Mouse (Mus musculus) forebrain, embryonic 15.5 days (tissue): ENCODE measurements around the gene Ntn1. TPM values are rescaled to one million over a fixed set of nuclear protein-coding genes. Genes with fewer than 3 reads are reported as not detected.

Experiments
- ATAC-seq: fragments of 200-750 bp; cut with Nextera tagmentation; replicated peaks from 2 replicates; pipeline ENCODE4 v1.8.0; 2017; ENCODE audit warnings: mild to moderate bottlenecking, moderate TSS enrichment, moderate library complexity
- H3K27ac ChIP-seq: fragments of 300-500 bp; sonication (generic); replicated peaks from 2 replicates; pipeline ENCODE4 v1.5.1; 2015; ENCODE audit warnings: mild to moderate bottlenecking, inconsistent platforms
- H3K27me3 ChIP-seq: fragments of 300-500 bp; sonication (generic); 2 replicates; pipeline ENCODE4 v1.6.1; 2015; ENCODE audit warnings: inconsistent platforms
- H3K36me3 ChIP-seq: fragments of 300-500 bp; sonication (generic); 2 replicates; pipeline ENCODE4 v1.6.1; 2015; ENCODE audit warnings: mild to moderate bottlenecking, inconsistent platforms
- H3K4me1 ChIP-seq: fragments of 300-500 bp; sonication (generic); 2 replicates; pipeline ENCODE4 v1.6.1; 2015; ENCODE audit warnings: inconsistent platforms
- H3K4me2 ChIP-seq: fragments of 300-500 bp; sonication (generic); replicated peaks from 2 replicates; pipeline ENCODE4 v1.6.1; 2015; ENCODE audit warnings: mild to moderate bottlenecking, inconsistent platforms
- H3K4me3 ChIP-seq: fragments of 300-500 bp; sonication (generic); 2 replicates; pipeline ENCODE4 v1.5.1; 2015; ENCODE audit warnings: mild to moderate bottlenecking, inconsistent platforms
- H3K9ac ChIP-seq: fragments of 300-500 bp; sonication (generic); replicated peaks from 2 replicates; pipeline ENCODE4 v1.6.1; 2015; ENCODE audit warnings: mild to moderate bottlenecking, inconsistent platforms
- H3K9me3 ChIP-seq: fragments of 300-500 bp; sonication (generic); 2 replicates; pipeline ENCODE4 v1.6.1; 2016; ENCODE audit warnings: inconsistent platforms
- WGBS: fragments of 180-500 bp; shearing (Covaris S2); methylation state at CpG from one replicate; pipeline ENCODE4 v1.1.7; 2015; ENCODE audit warnings: mixed read lengths; 5-methylcytosine and 5-hydroxymethylcytosine counted together
- polyA plus RNA-seq: library from polyadenylated mRNA; unstranded; fragments of >200 nt; fragmentation: Nextera tagmentation; extraction: Ambion mirVana; gene quantifications from 2 replicates; pipeline ENCODE4 v1.2.1, GENCODE M21; 2015

Gene Ntn1
- polyA plus RNA-seq, 1 experiment from 2014 or later: 8.1 TPM

- H3K36me3 ChIP-seq: no peaks in the 10 kb centered on the region
- peak overlapping the region; percentile 62 for H3K27ac ChIP-seq
- no peak overlapping the region for H3K9ac ChIP-seq
- no peak overlapping the region for H3K4me2 ChIP-seq
- WGBS: 51% methylated on average over 9 of the region's 9 CpGs
- H3K27me3 ChIP-seq: no peaks in the 10 kb centered on the region
- H3K9me3 ChIP-seq: no peaks in the 10 kb centered on the region
- H3K4me3 ChIP-seq: no peak overlapping the region
- peaks cover 20% of the 10 kb centered on the region for H3K4me1 ChIP-seq
- ATAC-seq: peak; percentile 17; the same call in 1 of the 2 replicates
Observed at GRCm38 (mm10) chr11:68214496-68215205, 186.0 kb downstream of the Ntn1 start.

GRCm38 (mm10) chr11:68213896-68214295, 186.7 kb downstream of the Ntn1 start:
- no peak overlapping the region for H3K27ac ChIP-seq

GRCm38 (mm10) chr11:68211924-68212578, 188.6 kb downstream of the Ntn1 start:
- 66% methylated on average over 8 of the region's 8 CpGs for WGBS
- Histone ChIP-seq H3K4me1 (peaks cover 20% of the 10 kb centered on the region), H3K9me3 (no peaks in the 10 kb centered on the region), H3K9ac (no peak overlapping the region), H3K36me3 (no peaks in the 10 kb centered on the region), H3K4me2 (no peak overlapping the region), H3K27ac (no peak overlapping the region), H3K27me3 (no peaks in the 10 kb centered on the region), H3K4me3 (no peak overlapping the region)
- ATAC-seq: no peak

More at GRCm38 (mm10) chr11:68213896-68214295, 186.7 kb downstream of the Ntn1 start:
- no peaks in the 10 kb centered on the region for H3K36me3 ChIP-seq
- no peaks in the 10 kb centered on the region for H3K27me3 ChIP-seq
- H3K9me3 ChIP-seq: no peaks in the 10 kb centered on the region
- 83% methylated on average over 3 of the region's 3 CpGs for WGBS
- H3K4me2 ChIP-seq: no peak overlapping the region
- no peak overlapping the region for H3K9ac ChIP-seq
- no peak overlapping the region for H3K4me3 ChIP-seq
- ATAC-seq: no peak
- H3K4me1 ChIP-seq: peaks cover 20% of the 10 kb centered on the region

GRCm38 (mm10) chr11:68210714-68211113, 189.9 kb downstream of the Ntn1 start:
- no peak overlapping the region for H3K4me3 ChIP-seq
- H3K36me3 ChIP-seq: no peaks in the 10 kb centered on the region
- WGBS: 94% methylated on average over 5 of the region's 5 CpGs
- no peak overlapping the region for H3K4me2 ChIP-seq
- no peaks in the 10 kb centered on the region for H3K9me3 ChIP-seq
- no peak for ATAC-seq
- no peak overlapping the region for H3K27ac ChIP-seq
- peaks cover 12% of the 10 kb centered on the region for H3K4me1 ChIP-seq
- no peak overlapping the region for H3K9ac ChIP-seq
- H3K27me3 ChIP-seq: no peaks in the 10 kb centered on the region

- no peak for ATAC-seq
- Histone ChIP-seq H3K4me1 (no peaks in the 10 kb centered on the region; the same call in 1 of the 2 replicates), H3K4me2 (no peak overlapping the region), H3K27me3 (no peaks in the 10 kb centered on the region), H3K27ac (no peak overlapping the region), H3K36me3 (no peaks in the 10 kb centered on the region), H3K4me3 (no peak overlapping the region), H3K9me3 (no peaks in the 10 kb centered on the region), H3K9ac (no peak overlapping the region)
- WGBS: 94% methylated on average over 4 of the region's 4 CpGs
Observed at GRCm38 (mm10) chr11:68209506-68209905, 191.1 kb downstream of the Ntn1 start.

- Histone ChIP-seq H3K9ac (no peak overlapping the region), H3K36me3 (no peaks in the 10 kb centered on the region), H3K27me3 (no peaks in the 10 kb centered on the region), H3K4me2 (no peak overlapping the region), H3K4me3 (no peak overlapping the region), H3K9me3 (no peaks in the 10 kb centered on the region), H3K4me1 (no peaks in the 10 kb centered on the region), H3K27ac (no peak overlapping the region)
- no peak for ATAC-seq
- 79% methylated on average over 1 of the region's 1 CpGs for WGBS
Observed at GRCm38 (mm10) chr11:68208582-68208981, 192.0 kb downstream of the Ntn1 start.

GRCm38 (mm10) chr11:68208023-68208422, 192.6 kb downstream of the Ntn1 start:
- Histone ChIP-seq H3K36me3 (no peaks in the 10 kb centered on the region), H3K27ac (no peak overlapping the region), H3K4me1 (no peaks in the 10 kb centered on the region), H3K4me3 (no peak overlapping the region), H3K27me3 (no peaks in the 10 kb centered on the region), H3K9me3 (no peaks in the 10 kb centered on the region), H3K9ac (no peak overlapping the region), H3K4me2 (no peak overlapping the region)
- no peak for ATAC-seq
- 82% methylated on average over 2 of the region's 2 CpGs for WGBS

- H3K27ac ChIP-seq: no peak overlapping the region
- H3K4me2 ChIP-seq: no peak overlapping the region
Observed at GRCm38 (mm10) chr11:68205572-68206229, 194.9 kb downstream of the Ntn1 start.

GRCm38 (mm10) chr11:68204407-68204806, 196.2 kb downstream of the Ntn1 start:
- ATAC-seq: no peak
- Histone ChIP-seq H3K9ac (no peak overlapping the region), H3K4me2 (no peak overlapping the region), H3K36me3 (no peaks in the 10 kb centered on the region), H3K4me1 (peaks cover 6% of the 10 kb centered on the region), H3K4me3 (no peak overlapping the region), H3K9me3 (no peaks in the 10 kb centered on the region), H3K27ac (no peak overlapping the region), H3K27me3 (no peaks in the 10 kb centered on the region)
- 89% methylated on average over 5 of the region's 5 CpGs for WGBS

More at GRCm38 (mm10) chr11:68205572-68206229, 194.9 kb downstream of the Ntn1 start:
- H3K9me3 ChIP-seq: no peaks in the 10 kb centered on the region
- no peak for ATAC-seq
- H3K27me3 ChIP-seq: no peaks in the 10 kb centered on the region
- H3K4me1 ChIP-seq: peaks cover 3% of the 10 kb centered on the region; the same call in 1 of the 2 replicates
- no peaks in the 10 kb centered on the region for H3K36me3 ChIP-seq
- no peak overlapping the region for H3K4me3 ChIP-seq
- no peak overlapping the region for H3K9ac ChIP-seq
- 88% methylated on average over 10 of the region's 10 CpGs for WGBS

GRCm38 (mm10) chr11:68203658-68204315, 196.8 kb downstream of the Ntn1 start:
- Histone ChIP-seq H3K27ac (no peak overlapping the region), H3K4me2 (no peak overlapping the region), H3K36me3 (no peaks in the 10 kb centered on the region), H3K27me3 (no peaks in the 10 kb centered on the region), H3K9me3 (no peaks in the 10 kb centered on the region), H3K4me3 (no peak overlapping the region), H3K9ac (no peak overlapping the region), H3K4me1 (peaks cover 11% of the 10 kb centered on the region)
- ATAC-seq: no peak
- WGBS: 74% methylated on average over 10 of the region's 10 CpGs

- WGBS: 56% methylated on average over 10 of the region's 10 CpGs
- Histone ChIP-seq H3K4me1 (peaks cover 13% of the 10 kb centered on the region), H3K9ac (no peak overlapping the region), H3K27me3 (no peaks in the 10 kb centered on the region), H3K27ac (no peak overlapping the region), H3K4me2 (no peak overlapping the region), H3K4me3 (no peak overlapping the region), H3K36me3 (no peaks in the 10 kb centered on the region), H3K9me3 (no peaks in the 10 kb centered on the region)
- no peak for ATAC-seq
Observed at GRCm38 (mm10) chr11:68202561-68202960, 198.1 kb downstream of the Ntn1 start.
